Mouse (Mus musculus): ENCODE measurements around the gene Plpp1.
A peak's percentile ranks its signal among the peaks of the same experiment; 100 is the strongest.

Gene Plpp1

DNA sequence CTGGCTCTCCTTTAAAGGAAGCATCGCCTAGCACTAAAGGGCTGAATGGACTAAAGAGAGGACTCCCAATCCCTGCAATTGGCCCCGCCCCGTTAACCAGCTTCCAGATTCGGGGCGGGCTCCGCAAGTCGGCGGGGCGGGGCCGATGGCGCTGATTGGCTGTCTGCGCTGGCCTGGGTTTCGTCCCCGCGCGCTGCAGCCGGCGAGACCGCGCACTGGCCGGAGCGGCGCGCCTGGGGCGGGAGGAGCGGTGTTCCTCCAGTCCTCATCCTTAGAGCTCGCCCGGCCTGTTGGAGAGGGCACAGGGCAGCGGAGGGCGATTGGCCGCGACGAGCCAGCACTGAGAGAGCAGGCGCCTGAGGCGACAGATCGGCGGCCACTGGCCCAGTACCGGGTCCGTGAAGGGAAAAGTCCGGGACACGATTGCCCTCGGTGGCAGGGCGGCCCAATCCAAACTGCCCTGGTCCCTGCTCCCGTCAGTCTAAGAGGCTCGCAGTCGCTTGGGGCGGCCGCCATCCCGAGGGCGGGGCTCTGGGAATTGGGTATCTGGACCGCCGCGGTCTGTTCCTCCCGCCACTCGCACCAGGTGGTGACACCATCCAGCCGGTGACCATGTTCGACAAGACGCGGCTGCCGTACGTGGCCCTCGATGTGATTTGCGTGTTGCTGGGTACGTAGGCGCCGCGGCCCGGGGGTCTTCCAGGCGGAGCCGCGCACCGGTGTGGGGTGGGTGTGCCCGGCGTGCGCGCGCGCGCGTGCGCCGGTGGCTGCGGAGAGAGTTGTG is at the start of gene Plpp1:
TSS of gene Plpp1 (plus strand) at position 196 of the 784 bp plus-strand sequence.
- peak; percentile 94 to 96 for DNase-seq (ENCODE audit: low spot score in 2 of 2)

DNA sequence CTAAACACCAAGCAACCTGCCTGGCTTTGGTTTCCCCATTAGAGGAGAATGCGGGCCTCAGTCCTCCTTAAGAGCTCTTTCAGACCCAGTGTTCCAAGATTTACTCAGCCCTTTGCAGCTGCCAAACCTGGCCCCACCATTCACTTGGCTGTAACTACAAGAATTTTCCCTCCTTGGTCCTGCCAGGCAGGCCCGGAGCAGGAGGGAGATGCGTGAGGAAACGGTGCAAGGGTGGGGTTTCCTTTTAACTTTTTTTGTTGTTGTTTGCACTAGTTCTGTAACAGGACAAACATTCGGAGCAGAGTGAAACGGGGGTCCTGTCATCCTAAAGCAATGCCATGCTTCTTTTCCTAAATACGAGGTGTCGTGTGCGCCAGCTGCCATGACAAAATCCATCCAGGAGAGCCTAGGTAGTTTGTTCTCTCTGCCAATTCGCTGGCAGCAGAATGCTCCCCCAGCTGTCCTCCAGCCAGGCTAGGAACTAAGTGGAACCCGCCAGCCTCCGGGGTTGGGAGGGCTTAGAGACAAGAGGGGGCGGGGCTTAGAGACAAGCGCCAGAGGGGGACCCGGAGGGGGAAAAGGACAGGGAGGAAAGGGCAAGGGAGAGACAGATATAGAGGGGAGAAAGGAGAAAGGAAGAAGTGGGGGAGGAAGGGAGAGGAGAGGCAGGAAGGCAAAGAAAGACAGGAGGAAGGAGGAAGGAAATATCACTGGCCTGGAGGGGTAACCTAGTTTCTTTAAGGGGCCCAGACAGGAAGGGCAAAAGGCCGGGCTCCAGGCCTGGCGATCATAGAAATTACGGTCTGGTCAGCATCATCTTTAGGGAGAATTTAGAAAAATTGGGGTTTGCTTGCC is 48.9 kb upstream of the Plpp1 start:
- DNase-seq (ENCODE audit: low spot score in 2 of 2) = peak; percentile 66 to 82

DNA sequence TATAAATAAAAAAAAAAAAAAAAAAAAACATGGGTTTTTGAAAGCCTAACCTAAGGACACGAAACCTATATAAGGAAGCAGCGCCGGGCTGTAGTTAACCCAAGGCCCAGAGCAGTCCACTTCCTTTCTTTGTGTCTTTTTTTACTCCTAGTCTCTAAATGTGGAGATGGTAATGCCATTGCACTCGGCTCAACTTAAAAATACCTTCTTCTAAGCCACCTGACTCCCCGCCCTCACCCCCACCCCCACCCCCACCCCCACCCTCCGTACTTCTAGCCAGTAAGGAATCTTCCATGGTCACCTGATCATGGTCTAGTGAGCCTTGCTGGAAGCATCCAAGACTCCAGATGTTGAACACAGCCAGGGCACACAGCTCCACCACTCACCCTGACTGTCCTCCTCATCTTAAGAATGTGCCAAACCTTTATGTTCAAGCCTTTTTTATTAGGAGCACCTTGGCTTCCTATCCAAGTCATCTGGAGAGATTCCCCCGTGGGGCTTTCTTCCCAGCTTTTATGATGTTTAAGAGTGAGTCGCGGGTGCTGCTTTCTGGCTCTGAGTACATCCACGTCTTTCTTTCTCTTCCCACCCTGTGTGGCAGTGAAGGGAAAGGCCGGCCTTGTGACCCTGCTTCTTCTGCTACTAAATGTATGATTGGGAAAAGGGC is 48.1 kb upstream of the Plpp1 start:
- DNase-seq (ENCODE audit: low spot score in 2 of 2) = no peak

DNA sequence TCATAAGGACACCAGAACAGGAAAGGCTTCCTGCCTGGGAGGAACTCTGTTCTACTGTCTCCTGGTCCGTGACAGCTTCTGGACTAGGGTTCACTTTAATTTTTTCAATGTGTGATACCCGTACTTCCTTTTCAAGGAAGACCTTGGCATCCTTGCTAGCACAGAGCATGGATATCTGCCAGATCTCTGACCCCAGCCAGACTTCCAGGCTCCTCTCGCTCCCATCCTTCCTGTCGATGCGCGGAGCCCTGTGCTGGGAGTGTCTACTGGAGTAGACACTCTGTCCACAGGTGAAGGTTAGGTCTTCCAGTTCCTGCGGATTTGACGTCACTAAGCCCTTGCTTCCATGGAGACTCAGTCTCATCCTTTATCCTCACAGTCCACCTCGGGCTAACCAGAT is 47.1 kb upstream of the Plpp1 start:
- no peak for DNase-seq (ENCODE audit: low spot score in 2 of 2)

DNA sequence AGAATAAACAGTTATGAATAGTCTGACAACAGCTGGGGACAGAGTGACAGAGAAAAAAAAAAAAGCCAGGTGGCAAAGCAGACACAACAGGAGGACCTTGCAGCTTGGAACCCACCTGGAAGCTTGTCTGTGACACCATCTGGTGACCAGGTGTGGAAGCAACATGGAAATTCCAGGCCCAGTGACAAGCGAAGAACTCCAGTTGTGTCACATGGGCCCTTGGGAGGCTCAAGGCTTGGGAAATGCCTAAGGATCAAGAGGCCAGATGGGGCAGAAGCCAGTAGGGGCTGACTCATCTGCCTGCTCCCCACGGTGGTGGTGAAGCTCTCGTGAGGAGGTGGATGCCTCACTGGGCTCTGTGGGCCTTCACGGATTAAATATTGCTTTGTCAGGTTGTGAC is 45.7 kb upstream of the Plpp1 start:
- no peak for DNase-seq (ENCODE audit: low spot score in 2 of 2)

DNA sequence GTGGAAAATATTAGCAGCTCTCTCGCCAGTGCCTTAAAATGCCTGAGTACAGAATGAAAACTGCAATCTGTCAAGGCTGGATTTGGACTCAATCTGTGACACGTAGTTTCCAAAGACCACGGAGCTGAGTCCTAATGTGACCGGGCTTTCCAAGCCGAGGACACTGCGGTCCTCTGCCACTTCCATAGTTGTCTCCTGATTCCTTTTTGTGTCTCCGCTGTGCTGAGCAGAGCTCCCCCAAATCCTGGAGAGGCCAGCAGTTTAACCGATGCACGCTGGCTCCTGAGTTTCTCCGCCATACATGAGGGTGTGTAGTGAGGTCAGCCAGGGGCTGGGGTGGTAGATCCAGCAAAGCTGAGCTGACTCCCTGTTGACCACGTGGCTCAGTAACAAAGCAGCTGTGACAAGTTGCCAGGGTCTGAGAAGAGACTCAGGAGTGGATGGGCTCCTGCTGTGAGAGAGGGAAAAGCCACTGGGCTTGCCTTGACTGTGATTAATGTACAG is 45.0 kb upstream of the Plpp1 start:
- no peak for DNase-seq (ENCODE audit: low spot score in 2 of 2)

- no peak for DNase-seq (ENCODE audit: low spot score in 2 of 2)
Measured at GRCm38 (mm10) chr13:112757395-112757794, 43.2 kb upstream of the Plpp1 start.

DNA sequence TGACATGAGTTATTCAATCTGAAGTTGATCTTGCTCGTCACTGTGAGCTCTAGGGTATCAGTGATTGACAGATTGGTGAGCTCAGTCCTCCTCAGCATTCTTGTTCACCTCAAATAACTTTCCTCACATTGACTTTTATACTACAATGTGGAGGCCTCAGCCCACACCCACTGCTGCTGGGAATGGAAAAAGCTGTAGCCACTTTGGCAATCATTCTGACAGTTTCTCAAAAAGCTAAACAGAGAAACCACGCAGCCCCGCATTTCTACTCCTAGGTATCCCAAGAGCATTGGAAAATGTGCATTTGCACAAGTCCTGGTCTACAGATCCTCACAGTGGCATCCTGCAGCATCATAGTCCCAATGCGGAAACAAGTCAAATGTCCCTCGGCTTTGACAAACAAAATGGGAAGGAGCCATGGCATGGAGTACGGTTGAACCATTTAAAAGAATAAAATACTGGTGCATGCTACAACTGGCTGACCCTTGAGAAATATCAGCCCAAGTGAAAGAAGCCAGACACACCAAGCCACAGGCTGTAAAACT is 42.0 kb upstream of the Plpp1 start:
- no peak for DNase-seq (ENCODE audit: low spot score in 2 of 2)

DNA sequence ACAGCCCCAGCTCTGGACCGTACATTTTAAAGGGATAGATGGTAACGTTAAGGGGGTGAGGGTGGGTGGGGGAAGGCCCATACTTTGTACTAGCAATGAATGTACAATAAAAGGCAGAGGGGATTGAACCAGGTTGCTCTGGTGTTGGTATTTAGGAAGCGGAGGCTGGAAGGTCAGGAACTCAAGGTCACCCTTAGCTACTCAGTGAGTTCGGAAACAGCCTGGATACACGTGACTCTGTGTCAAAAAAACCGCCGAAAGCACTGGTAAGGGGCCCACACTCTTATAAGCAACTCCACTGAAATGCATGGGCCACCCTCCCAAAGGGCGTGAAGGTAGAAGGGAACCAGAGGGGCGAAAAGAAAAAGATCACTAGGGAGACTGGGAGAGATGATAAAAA is 41.2 kb upstream of the Plpp1 start:
- DNase-seq (ENCODE audit: low spot score in 2 of 2) = no peak

- no peak for DNase-seq (ENCODE audit: low spot score in 2 of 2)
Measured at GRCm38 (mm10) chr13:112759777-112760537, 40.6 kb upstream of the Plpp1 start.

DNA sequence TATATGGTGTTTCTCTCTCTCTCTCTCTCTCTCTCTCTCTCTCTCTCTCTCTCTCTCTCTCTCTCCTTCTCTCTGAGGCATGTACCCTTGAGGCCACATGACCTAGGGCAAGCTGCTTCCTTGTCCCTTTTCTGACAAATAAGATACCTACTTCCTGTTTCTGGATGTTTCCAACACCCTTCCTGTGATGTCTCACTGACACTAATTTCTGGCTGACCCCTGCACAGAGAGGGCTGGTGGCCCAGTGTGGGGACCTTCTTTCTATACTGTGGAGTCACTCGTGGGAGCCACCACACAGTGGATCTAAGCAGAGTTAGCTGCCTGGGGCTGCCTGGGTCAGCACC is 40.1 kb upstream of the Plpp1 start:
- DNase-seq (ENCODE audit: low spot score in 2 of 2) = no peak

DNA sequence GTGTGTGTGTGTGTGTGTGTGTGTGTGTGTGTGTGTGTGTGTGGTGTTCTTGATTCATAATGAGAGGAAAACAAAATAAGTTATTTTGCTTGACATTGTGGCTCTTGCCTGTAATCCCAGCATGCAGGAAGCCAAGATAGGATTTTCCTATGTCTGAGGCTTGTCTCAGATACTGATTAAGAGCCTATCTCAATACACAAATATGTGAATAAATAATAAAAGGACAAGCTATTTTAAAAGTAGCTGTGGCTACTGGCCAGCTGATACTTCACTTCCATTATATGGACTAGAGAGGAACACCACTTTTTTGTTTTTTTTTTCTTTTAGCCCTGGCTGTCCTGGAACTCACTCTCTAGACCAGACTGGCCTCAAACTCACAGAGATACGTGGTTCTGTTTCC is 38.8 kb upstream of the Plpp1 start:
- no peak for DNase-seq (ENCODE audit: low spot score in 2 of 2)

DNA sequence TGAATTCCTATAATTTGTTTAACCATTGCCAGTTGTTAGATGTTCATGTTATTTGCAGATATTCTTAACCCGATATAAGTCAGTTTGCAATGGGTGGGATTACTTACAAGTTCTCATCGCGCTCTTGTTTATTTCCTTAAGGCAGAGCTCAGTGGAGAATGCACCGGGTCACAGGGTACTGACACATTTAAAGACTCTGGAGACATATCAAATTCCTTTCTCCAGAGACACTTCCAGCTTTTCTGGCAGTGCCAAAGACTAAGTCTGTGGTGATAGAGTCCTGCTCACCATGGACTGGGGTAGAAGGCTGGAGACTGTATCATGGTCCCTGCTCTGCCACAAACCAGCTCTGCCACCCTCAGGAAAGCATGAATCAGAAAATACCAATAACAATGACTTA is 38.0 kb upstream of the Plpp1 start:
- no peak for DNase-seq (ENCODE audit: low spot score in 2 of 2)

GRCm38 (mm10) chr13:112763531-112764091 is 37.0 kb upstream of the Plpp1 start:
- DNase-seq (ENCODE audit: low spot score in 2 of 2) = no peak

GRCm38 (mm10) chr13:112764556-112764955 is 36.0 kb upstream of the Plpp1 start:
- no peak for DNase-seq (ENCODE audit: low spot score in 2 of 2)

- no peak for DNase-seq (ENCODE audit: low spot score in 2 of 2)
Measured at GRCm38 (mm10) chr13:112765654-112766053, 34.9 kb upstream of the Plpp1 start.

- DNase-seq (ENCODE audit: low spot score in 2 of 2) = no peak
Measured at GRCm38 (mm10) chr13:112770528-112771328, 29.9 kb upstream of the Plpp1 start.

GRCm38 (mm10) chr13:112771447-112772208 is 29.0 kb upstream of the Plpp1 start:
- DNase-seq (ENCODE audit: low spot score in 2 of 2) = no peak

- no peak for DNase-seq (ENCODE audit: low spot score in 2 of 2)
Measured at GRCm38 (mm10) chr13:112772252-112772651, 28.3 kb upstream of the Plpp1 start.

Data from spleen, postnatal 4 days (tissue).